Mouse (Mus musculus) liver, adult 2 months (tissue): ENCODE measurements around the gene Pex5l. TPM values are rescaled to one million over a fixed set of nuclear protein-coding genes. Genes with fewer than 3 reads are reported as not detected.

ENCODE experiments used
- DNase-seq: peaks from one replicate; pipeline ENCODE4 v3.0.0-alpha.2; 2011; ENCODE audit warnings: low read depth, low spot score; ENCODE audit errors: extremely low read depth
- H3K27ac ChIP-seq: fragments of 200-500 bp; replicated peaks from 2 replicates; pipeline ENCODE4 v1.5.1; 2012; ENCODE audit warnings: low read depth, mild to moderate bottlenecking, control low read depth, inconsistent platforms, low read length; ENCODE audit not compliant: insufficient read depth
- H3K27me3 ChIP-seq: fragments of 200-500 bp; 2 replicates; pipeline ENCODE4 v1.6.1; 2012; ENCODE audit warnings: mild to moderate bottlenecking, moderate library complexity, low read length, inconsistent platforms; ENCODE audit not compliant: control insufficient read depth, insufficient read depth
- H3K36me3 ChIP-seq: fragments of 200-500 bp; 2 replicates; pipeline ENCODE4 v1.6.1; 2012; ENCODE audit warnings: low read length, inconsistent platforms; ENCODE audit not compliant: control insufficient read depth, insufficient read depth
- H3K4me1 ChIP-seq: fragments of 200-500 bp; 2 replicates; pipeline ENCODE4 v1.6.1; 2011; ENCODE audit warnings: low read length; ENCODE audit not compliant: control insufficient read depth, insufficient read depth
- H3K4me3 ChIP-seq: fragments of 200-500 bp; 2 replicates; pipeline ENCODE4 v1.5.1; 2011; ENCODE audit warnings: low read depth, mild to moderate bottlenecking, control low read depth, low read length, moderate library complexity; ENCODE audit not compliant: insufficient read depth
- H3K79me2 ChIP-seq: fragments of 200-500 bp; 2 replicates; pipeline ENCODE4 v1.6.1; 2012; ENCODE audit warnings: inconsistent platforms, mild to moderate bottlenecking, low read length, moderate library complexity; ENCODE audit not compliant: control insufficient read depth, insufficient read depth
- H3K9ac ChIP-seq: fragments of 200-500 bp; 2 replicates; pipeline ENCODE4 v1.6.1; 2012; ENCODE audit warnings: low read depth, mild to moderate bottlenecking, control low read depth, inconsistent platforms, low read length
- CTCF ChIP-seq: fragments of 200-500 bp; IDR thresholded peaks from 2 replicates; pipeline ENCODE4 v1.5.1; 2011; ENCODE audit warnings: low read depth, low read length, control low read depth
- POLR2A ChIP-seq: fragments of 200-500 bp; IDR thresholded peaks from 2 replicates; pipeline ENCODE4 v1.6.1; 2011; ENCODE audit warnings: low read length, control low read depth; ENCODE audit not compliant: insufficient read depth; ENCODE audit errors: extremely low read depth
- WGBS: fragments of 180-500 bp; shearing (Covaris S2); methylation state at CpG from one replicate; pipeline ENCODE4 v1.1.7; 2018; 5-methylcytosine and 5-hydroxymethylcytosine counted together
- polyA plus RNA-seq: library from polyadenylated mRNA; depleted of rRNA; stranded (reverse); fragments of >200 nt; gene quantifications from 2 replicates; pipeline ENCODE4 v1.2.3, GENCODE M21; 2012
- total RNA-seq: library from RNA; depleted of rRNA; stranded (reverse); fragments of >200 nt; gene quantifications from 2 replicates; pipeline ENCODE4 v1.2.3, GENCODE M21; 2014

Pex5l gene
- total and polyA plus RNA-seq, 2 experiments = 0.05 to 0.09 TPM

- Histone ChIP-seq H3K27me3 (no peaks in the 10 kb centered on the region), H3K9ac (no peak overlapping the region), H3K4me1 (no peaks in the 10 kb centered on the region), H3K4me3 (no peak overlapping the region), H3K79me2 (no peaks in the 10 kb centered on the region), H3K36me3 (no peaks in the 10 kb centered on the region), H3K27ac (no peak overlapping the region)
- TF ChIP-seq POLR2A = no peak
- TF ChIP-seq CTCF = no peak
- WGBS = 89% methylated on average over 3 of the region's 3 CpGs
- no peak for DNase-seq
Measured at GRCm38 (mm10) chr3:32961494-32961893, 181.6 kb downstream of the Pex5l start.

GRCm38 (mm10) chr3:32951382-32951781 lies 191.7 kb downstream of the Pex5l start:
- TF ChIP-seq CTCF = no peak
- no peaks in the 10 kb centered on the region for H3K4me1 ChIP-seq
- DNase-seq = no peak
- H3K4me3 ChIP-seq = no peak overlapping the region
- no peak overlapping the region for H3K27ac ChIP-seq
- 9% methylated on average over 1 of the region's 1 CpGs for WGBS
- no peak overlapping the region for H3K9ac ChIP-seq
- H3K27me3 ChIP-seq = no peaks in the 10 kb centered on the region
- H3K36me3 ChIP-seq = no peaks in the 10 kb centered on the region
- H3K79me2 ChIP-seq = no peaks in the 10 kb centered on the region

GRCm38 (mm10) chr3:32947486-32947885 lies 195.6 kb downstream of the Pex5l start:
- no peaks in the 10 kb centered on the region for H3K27me3 ChIP-seq
- H3K4me3 ChIP-seq = no peak overlapping the region
- no peaks in the 10 kb centered on the region for H3K4me1 ChIP-seq
- 90% methylated on average over 5 of the region's 5 CpGs for WGBS
- no peaks in the 10 kb centered on the region for H3K79me2 ChIP-seq
- DNase-seq = no peak
- no peak overlapping the region for H3K27ac ChIP-seq
- H3K36me3 ChIP-seq = no peaks in the 10 kb centered on the region
- TF ChIP-seq POLR2A (no peak), CTCF (no peak)
- H3K9ac ChIP-seq = no peak overlapping the region

GRCm38 (mm10) chr3:32939802-32940501 lies 203.1 kb downstream of the Pex5l start:
- no peaks in the 10 kb centered on the region for H3K36me3 ChIP-seq
- H3K4me1 ChIP-seq = no peaks in the 10 kb centered on the region
- DNase-seq = no peak
- no peak overlapping the region for H3K4me3 ChIP-seq
- WGBS = 52% methylated on average over 8 of the region's 8 CpGs
- TF ChIP-seq CTCF (no peak), POLR2A (no peak)
- no peak overlapping the region for H3K27ac ChIP-seq
- H3K9ac ChIP-seq = no peak overlapping the region
- H3K79me2 ChIP-seq = no peaks in the 10 kb centered on the region
- no peaks in the 10 kb centered on the region for H3K27me3 ChIP-seq

- WGBS = 91% methylated on average over 6 of the region's 6 CpGs
- Histone ChIP-seq H3K4me3 (no peak overlapping the region), H3K9ac (no peak overlapping the region), H3K27me3 (no peaks in the 10 kb centered on the region), H3K27ac (no peak overlapping the region), H3K4me1 (no peaks in the 10 kb centered on the region), H3K36me3 (no peaks in the 10 kb centered on the region), H3K79me2 (no peaks in the 10 kb centered on the region)
- no peak for DNase-seq
- TF ChIP-seq CTCF = no peak
- TF ChIP-seq POLR2A = no peak
Measured at GRCm38 (mm10) chr3:32924168-32924567, 218.9 kb downstream of the Pex5l start.

GRCm38 (mm10) chr3:32910071-32910551 lies 232.9 kb downstream of the Pex5l start:
- Histone ChIP-seq H3K27ac (no peak overlapping the region), H3K36me3 (no peaks in the 10 kb centered on the region), H3K9ac (no peak overlapping the region), H3K79me2 (no peaks in the 10 kb centered on the region), H3K4me3 (no peak overlapping the region), H3K27me3 (no peaks in the 10 kb centered on the region), H3K4me1 (no peaks in the 10 kb centered on the region)
- 68% methylated on average over 7 of the region's 7 CpGs for WGBS
- no peak for DNase-seq
- no peak for TF ChIP-seq POLR2A
- TF ChIP-seq CTCF = no peak
